Mouse (Mus musculus): ENCODE measurements around the gene Fam78a.

Gene Fam78a

DNA sequence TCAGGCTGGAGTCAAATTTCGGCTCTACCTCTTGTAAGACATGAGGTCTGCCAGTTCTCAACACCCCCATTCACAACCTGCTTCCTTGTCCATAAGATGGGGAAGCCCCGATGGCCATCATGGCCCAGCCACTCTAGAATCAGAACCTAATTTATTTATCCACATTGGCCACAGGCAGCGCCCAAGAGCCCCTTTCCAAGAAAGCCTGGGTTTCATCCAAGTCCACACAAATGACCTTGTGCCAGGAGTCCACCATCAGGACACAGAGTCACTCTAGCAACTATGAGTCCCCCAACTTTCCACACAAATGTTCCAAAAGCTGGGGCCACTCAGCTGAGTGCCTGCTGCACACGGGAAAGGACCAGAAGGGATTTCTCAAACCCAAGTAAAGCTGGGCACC lies 18.7 kb downstream of the Fam78a start:
- no peak for DNase-seq (ENCODE audit: low spot score)

DNA sequence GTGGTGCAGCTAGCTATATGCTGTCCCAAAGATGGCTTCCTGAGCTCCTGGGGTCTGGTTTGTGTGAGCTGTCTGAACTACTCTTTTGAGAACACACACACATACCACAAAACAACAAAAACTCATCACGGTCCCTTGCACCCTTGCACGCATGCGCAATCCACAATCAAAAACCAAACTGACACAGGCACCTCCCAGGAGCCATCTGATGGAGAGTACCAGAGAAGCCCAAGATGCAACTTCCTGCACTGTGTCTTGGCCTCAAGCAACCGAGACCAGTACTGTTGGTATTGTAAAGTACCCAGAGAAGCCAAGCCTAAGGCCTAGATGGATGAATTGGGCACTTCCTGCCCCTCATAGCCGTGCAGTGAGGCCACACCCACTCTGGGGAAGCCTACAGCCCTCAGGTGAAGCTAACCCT lies 19.3 kb downstream of the Fam78a start:
- no peak for DNase-seq (ENCODE audit: low spot score)

DNA sequence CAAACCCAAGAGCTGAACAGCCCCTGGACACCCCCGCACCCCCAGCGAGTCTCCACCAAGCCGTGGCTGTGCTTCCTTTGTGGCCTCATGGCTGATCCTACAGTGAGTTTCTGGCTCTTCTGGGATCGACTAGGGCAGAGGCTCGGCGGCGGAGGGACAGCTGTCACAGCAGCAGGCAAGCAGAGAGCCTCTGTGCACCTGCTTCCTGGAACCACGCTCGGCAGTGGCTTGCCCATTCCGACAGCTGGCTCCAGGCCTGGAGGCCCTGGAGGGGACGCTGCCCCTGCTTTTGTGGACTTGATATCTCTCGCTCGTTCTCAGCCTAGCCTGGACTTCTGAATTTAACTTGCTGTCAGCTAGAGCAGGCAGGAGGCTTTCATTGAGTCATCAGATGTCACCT lies 19.7 kb downstream of the Fam78a start:
- DNase-seq (ENCODE audit: low spot score), result no peak

- DNase-seq (ENCODE audit: low spot score), result no peak
Measured at GRCm38 (mm10) chr2:32063451-32064151, 21.1 kb downstream of the Fam78a start.

DNA sequence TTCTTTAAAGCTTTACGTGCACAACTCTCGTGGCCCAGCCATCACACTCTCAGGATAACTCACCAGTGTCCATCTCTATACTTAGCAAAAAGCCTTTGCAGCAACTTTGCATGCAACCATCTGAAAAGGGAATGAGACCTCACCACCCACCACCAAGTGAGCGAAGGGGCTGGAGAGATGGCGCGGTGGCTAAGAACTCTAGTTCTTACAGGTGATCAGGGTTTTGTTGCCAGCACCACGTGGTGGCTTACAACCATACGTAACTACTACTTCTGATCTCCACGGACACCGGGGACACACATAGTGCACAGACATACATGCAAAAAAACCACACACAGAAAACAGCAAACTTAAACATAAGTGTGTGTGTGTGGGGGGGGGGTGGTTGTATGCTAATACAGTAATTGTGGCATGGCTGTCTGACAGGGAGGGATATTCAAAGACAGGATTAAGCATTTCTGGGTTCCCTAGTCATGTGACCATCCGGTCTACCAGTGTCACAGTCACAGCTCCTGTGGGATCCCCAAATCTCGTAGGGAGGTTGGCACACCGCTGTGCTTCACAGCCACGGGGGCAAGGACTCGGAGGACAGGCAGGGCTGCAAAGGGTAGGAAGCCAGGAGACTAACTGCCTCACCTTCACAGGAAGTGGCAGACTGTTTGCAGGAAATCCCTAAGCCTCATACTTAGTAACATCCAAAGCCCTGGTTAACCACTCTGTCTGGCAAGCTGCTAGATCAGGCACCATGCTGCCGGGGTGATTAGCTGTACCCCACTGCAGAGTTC lies 21.8 kb downstream of the Fam78a start:
- DNase-seq (ENCODE audit: low spot score), result no peak

GRCm38 (mm10) chr2:32061722-32062505 lies 22.7 kb downstream of the Fam78a start:
- no peak for DNase-seq (ENCODE audit: low spot score)

DNA sequence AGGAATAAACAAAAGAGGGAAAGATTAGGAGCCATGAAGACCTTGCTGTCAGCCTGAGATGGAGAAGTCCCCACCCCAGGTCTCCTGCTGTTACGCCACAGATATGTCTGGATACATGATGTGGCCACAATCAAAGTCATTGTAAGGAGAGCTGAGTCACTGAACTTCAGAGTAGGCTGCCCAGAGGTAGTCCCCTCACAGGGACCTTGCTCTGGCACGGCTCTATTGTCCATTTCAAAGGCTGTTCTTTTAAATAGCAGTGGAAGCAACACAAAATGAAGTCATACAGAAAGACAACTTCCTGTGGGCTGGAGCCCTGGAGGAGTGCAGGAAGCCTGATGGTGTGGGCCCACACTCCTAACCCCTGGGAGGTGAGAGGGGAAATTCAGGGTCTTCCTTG lies 23.5 kb downstream of the Fam78a start:
- DNase-seq (ENCODE audit: low spot score), result no peak

- DNase-seq (ENCODE audit: low spot score), result no peak
Measured at GRCm38 (mm10) chr2:32060228-32060805, 24.3 kb downstream of the Fam78a start.

- no peak for DNase-seq (ENCODE audit: low spot score)
Measured at GRCm38 (mm10) chr2:32059613-32060012, 25.0 kb downstream of the Fam78a start.

DNA sequence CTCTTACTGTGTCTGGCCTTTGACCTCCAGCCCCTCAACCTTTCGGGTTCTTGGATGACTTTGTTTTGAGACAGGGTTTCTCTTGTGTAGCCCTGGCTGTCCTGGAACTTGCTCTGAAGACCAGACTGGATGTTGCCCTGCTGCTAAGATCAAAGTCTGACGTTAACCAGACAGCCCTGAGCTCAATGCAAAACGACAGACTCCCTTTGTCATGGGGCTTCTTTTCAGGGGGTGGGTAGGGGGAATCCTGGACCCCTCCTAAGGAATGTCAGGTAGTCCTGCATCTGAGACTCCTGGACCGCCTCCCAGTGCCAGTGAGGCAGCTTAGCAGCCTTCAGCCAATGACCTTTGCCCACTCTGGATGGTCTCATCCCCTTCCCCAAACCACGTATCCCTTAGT lies 25.9 kb downstream of the Fam78a start:
- no peak for DNase-seq (ENCODE audit: low spot score)

- no peak for DNase-seq (ENCODE audit: low spot score)
Measured at GRCm38 (mm10) chr2:32058241-32058640, 26.4 kb downstream of the Fam78a start.

- no peak for DNase-seq (ENCODE audit: low spot score)
Measured at GRCm38 (mm10) chr2:32057794-32058193, 26.9 kb downstream of the Fam78a start.

GRCm38 (mm10) chr2:32057360-32057759 lies 27.3 kb downstream of the Fam78a start:
- DNase-seq (ENCODE audit: low spot score), result no peak

DNA sequence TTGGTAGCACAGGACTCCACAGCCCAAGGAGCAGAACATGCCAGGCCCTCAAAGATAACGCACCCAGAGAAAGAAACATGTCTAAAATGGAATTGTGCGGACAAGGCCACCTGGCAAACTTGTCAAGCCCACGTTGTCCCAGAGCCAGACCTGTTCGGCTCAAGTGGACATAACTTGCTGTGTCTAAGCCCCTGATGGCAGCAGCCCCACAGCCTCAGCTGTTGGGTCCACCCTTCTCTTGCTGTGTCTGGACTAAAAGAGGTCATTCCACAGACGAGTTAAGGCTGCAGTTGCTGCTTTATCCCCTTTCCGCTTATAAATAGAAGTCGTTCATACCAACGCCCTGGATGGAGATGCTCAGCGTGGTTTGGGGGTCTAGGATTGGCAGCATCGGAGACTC lies 28.1 kb downstream of the Fam78a start:
- DNase-seq (ENCODE audit: low spot score), result no peak

GRCm38 (mm10) chr2:32055357-32055965 lies 29.2 kb downstream of the Fam78a start:
- no peak for DNase-seq (ENCODE audit: low spot score)

DNA sequence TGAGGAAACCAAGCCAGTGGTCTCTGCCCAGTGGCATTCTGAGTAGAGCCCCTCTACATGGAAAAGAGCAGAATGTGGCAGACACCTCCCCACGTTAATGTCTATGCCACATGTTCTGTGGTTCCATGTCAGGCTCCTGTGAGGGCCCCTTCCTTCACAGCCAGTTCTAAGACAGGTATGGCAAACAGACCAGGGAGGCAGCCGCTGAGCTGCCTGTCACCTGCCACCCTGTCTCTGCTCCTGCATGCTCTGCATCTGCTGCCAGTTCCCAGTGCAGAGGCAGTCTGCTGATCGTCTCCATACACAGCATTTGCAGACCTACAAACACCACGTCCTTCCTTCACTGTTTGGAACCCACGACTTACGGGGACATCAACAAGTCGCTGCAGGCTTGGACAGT lies 32.2 kb downstream of the Fam78a start:
- DNase-seq (ENCODE audit: low spot score), result no peak

DNA sequence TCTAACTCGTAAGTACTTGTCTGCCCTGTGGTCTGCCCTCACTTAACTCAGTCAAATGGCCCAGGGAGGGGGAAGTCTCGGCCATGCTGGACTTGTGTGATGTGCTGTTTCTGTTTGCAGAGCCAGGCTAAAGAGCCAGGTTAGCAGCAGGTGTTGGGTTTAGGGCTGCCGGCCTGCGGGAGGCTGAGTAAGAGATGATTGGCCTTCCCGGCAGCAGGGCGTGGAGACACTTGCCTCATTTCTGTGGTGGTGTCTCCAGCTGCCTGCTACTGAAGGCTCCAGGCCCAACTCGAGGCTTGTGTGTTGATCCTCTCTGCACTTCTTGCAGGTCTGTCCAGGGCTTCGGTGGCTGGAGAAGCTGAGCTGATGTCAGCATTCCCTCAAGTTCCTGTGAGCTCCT lies 32.9 kb downstream of the Fam78a start:
- no peak for DNase-seq (ENCODE audit: low spot score)

DNA sequence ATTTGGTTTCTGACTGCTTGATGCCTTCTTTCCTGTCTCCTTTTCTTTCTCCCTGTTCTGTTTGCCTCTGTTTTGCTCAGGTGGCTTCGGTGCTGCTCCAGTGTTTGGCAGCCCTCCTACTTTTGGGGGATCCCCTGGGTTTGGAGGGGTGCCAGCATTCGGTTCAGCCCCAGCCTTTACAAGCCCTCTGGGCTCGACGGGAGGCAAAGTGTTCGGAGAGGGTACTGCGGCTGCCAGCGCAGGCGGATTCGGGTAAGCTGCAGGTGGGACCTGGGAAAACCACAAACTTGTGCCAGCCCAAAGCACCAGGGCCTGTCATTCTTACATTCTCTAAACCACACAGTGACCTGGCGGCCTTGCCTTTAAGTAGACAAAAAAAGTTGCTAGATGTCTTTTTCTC lies 37.3 kb downstream of the Fam78a start:
- no peak for DNase-seq (ENCODE audit: low spot score)

- no peak for DNase-seq (ENCODE audit: low spot score)
Measured at GRCm38 (mm10) chr2:32046009-32046408, 38.6 kb downstream of the Fam78a start.

DNA sequence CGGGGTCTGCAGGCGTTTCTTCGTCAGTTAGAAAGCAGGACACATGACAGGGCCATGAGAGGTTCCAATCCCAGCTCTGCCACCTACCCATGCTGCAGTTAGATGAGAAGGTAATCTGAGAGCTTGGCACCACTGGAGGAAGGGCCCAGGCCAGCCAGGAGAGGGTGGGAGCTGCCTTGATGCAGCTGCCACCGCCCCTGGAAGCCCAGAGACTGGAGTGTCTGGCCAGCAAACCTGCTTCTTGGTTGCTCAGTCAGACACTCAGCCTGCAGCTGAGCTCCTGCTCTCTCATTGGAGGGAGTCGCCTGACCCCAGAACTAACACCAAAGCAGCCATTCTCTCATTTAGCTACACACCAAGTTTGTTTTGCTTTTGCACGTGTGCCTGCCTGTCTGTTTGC lies 39.3 kb downstream of the Fam78a start:
- DNase-seq (ENCODE audit: low spot score), result no peak

DNA sequence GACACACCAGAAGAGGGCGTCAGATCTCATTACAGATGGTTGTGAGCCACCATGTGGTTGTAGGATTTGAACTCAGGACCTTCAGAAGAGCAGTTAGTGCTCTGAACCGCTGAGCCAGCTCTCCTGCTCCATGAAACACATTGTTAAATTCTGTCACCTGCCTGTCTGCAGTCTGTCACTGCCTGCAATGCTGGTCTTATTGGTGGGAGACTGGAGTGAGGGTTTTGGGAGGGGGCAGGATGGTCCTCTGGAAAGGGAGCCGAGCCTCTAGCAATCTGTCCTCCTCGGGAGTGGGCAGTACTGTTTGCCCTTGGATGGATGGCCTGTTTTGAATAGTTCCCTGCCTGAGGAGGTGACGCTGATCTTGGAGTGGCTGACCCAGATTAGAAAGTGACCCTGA lies 40.8 kb downstream of the Fam78a start:
- no peak for DNase-seq (ENCODE audit: low spot score)

- no peak for DNase-seq (ENCODE audit: low spot score)
Measured at GRCm38 (mm10) chr2:32041087-32041486, 43.6 kb downstream of the Fam78a start.

Data from urinary bladder, postnatal 10 days (tissue).